Mouse (Mus musculus) regulatory T cell (primary cell): ENCODE data around the gene Tnk2.

Source experiments
- in situ Hi-C: fragments of 300-600 bp; cut with MboI, MseI; formaldehyde crosslinking; loops from one replicate; pipeline ENCODE4 v1.15.1; 2025; ENCODE audit warnings: high pct_unique_total_duplicates

Gene Tnk2

GRCm38 (mm10) chr16:32677040-32677700, 33.5 kb downstream of the Tnk2 start:
- in situ Hi-C loops: loop anchor here (10.0 kb wide), 1 partner anchor 602 kb away; the partner anchor contains the start of gene Pak2

GRCm38 (mm10) chr16:32677903-32678302, 34.2 kb downstream of the Tnk2 start:
- in situ Hi-C loops: loop anchor here (10.0 kb wide), 1 partner anchor 603 kb away; the partner anchor contains the start of gene Pak2

- in situ Hi-C loops: loop anchor here (10.0 kb wide), 1 partner anchor 604 kb away; the partner anchor contains the start of gene Pak2
Measured at GRCm38 (mm10) chr16:32678812-32679211, 35.1 kb downstream of the Tnk2 start.

- in situ Hi-C loops: loop anchor here (10.0 kb wide), 2 partner anchors 45 to 605 kb away; partner anchors contain the start of gene Pak2
Measured at GRCm38 (mm10) chr16:32679976-32680375, 36.3 kb downstream of the Tnk2 start.

- in situ Hi-C loops: loop anchor here (10.0 kb wide), 1 partner anchor 46 kb away; no protein-coding TSS in a partner anchor
Measured at GRCm38 (mm10) chr16:32680806-32681205, 37.1 kb downstream of the Tnk2 start.

GRCm38 (mm10) chr16:32682194-32682593, 38.5 kb downstream of the Tnk2 start:
- in situ Hi-C loops: loop anchor here (10.0 kb wide), 1 partner anchor 47 kb away; no protein-coding TSS in a partner anchor

- in situ Hi-C loops: loop anchor here (10.0 kb wide), 1 partner anchor 48 kb away; no protein-coding TSS in a partner anchor
Measured at GRCm38 (mm10) chr16:32682841-32683240, 39.2 kb downstream of the Tnk2 start.

GRCm38 (mm10) chr16:32683343-32683742, 39.7 kb downstream of the Tnk2 start:
- in situ Hi-C loops: loop anchor here (10.0 kb wide), 1 partner anchor 49 kb away; no protein-coding TSS in a partner anchor

- in situ Hi-C loops: loop anchor here (5.0 to 10.0 kb wide), 3 partner anchors 33 to 178 kb away; no protein-coding TSS in a partner anchor
Measured at GRCm38 (mm10) chr16:32685405-32685804, 41.7 kb downstream of the Tnk2 start.

- in situ Hi-C loops: loop anchor here (5.0 to 10.0 kb wide), 3 partner anchors 34 to 179 kb away; no protein-coding TSS in a partner anchor
Measured at GRCm38 (mm10) chr16:32685998-32686397, 42.3 kb downstream of the Tnk2 start.

GRCm38 (mm10) chr16:32687221-32687620, 43.5 kb downstream of the Tnk2 start:
- in situ Hi-C loops: loop anchor here (5.0 to 10.0 kb wide), 3 partner anchors 35 to 180 kb away; no protein-coding TSS in a partner anchor

- in situ Hi-C loops: loop anchor here (5.0 to 10.0 kb wide), 3 partner anchors 36 to 181 kb away; no protein-coding TSS in a partner anchor
Measured at GRCm38 (mm10) chr16:32688770-32689169, 45.1 kb downstream of the Tnk2 start.

GRCm38 (mm10) chr16:32689501-32689900, 45.8 kb downstream of the Tnk2 start:
- in situ Hi-C loops: loop anchor here (5.0 to 10.0 kb wide), 3 partner anchors 37 to 182 kb away; no protein-coding TSS in a partner anchor

GRCm38 (mm10) chr16:32696841-32697464, 53.3 kb downstream of the Tnk2 start:
- in situ Hi-C loops: no loop called here

- in situ Hi-C loops: no loop called here
Measured at GRCm38 (mm10) chr16:32697665-32698446, 54.2 kb downstream of the Tnk2 start.

GRCm38 (mm10) chr16:32698550-32698949, 54.9 kb downstream of the Tnk2 start:
- in situ Hi-C loops: no loop called here

GRCm38 (mm10) chr16:32703312-32703912, 59.7 kb downstream of the Tnk2 start:
- in situ Hi-C loops: no loop called here

- in situ Hi-C loops: no loop called here
Measured at GRCm38 (mm10) chr16:32705606-32706005, 61.9 kb downstream of the Tnk2 start.

- in situ Hi-C loops: no loop called here
Measured at GRCm38 (mm10) chr16:32707111-32707823, 63.6 kb downstream of the Tnk2 start.

- in situ Hi-C loops: no loop called here
Measured at GRCm38 (mm10) chr16:32707824-32708456, 64.3 kb downstream of the Tnk2 start.
